Mouse (Mus musculus) adrenal gland, adult 18-20 months (tissue): Measurements from ENCODE around the gene Dlgap4. TPM values are rescaled to one million over a fixed set of nuclear protein-coding genes. Genes with fewer than 3 reads are reported as not detected.

ENCODE experiments used
- DNase-seq, 2 experiments: peaks; one replicate each; pipeline ENCODE4 v3.0.0; 2021 to 2022; ENCODE audit warnings: low spot score in 2 of 2
- total RNA-seq, 2 experiments: library from RNA; stranded (reverse); gene quantifications; 1 replicate in 1 of 2; 2 replicates in 1 of 2; pipeline ENCODE4 v1.2.3; 2021

Dlgap4 gene
- total RNA-seq, 2 experiments from 2014 or later: 43.2 to 60.8 TPM

DNA sequence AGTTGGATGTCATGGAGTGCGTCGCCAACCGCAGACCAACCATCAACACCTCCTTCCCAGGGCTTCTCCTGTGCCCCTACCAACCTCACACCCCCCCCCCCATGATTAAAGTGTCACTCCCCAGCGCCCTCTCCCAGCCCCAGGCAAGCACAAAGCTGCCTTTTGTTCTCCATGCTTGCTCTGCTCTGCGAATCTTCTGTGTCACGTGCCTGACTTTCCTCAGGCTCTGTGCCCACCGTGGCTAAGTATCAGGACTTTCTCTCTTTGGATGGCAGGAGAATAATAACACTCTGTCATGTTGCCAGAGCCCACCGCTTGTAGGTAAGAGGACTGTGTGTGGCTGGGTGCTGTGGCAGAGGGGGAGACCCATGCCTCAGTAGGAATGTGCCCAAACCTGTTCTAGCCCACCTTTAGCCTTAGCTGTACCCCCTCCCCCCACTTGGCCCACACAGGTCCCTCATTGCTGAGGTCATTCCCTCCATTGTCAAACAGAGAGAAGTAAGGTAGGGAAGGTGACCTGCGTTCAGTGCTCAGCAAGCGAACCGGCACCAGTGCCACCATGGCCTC, 79.8 kb downstream of the Dlgap4 start:
- no peak for DNase-seq

- DNase-seq: no peak
These were observed 83.8 kb downstream of the Dlgap4 start for GRCm38 (mm10) chr2:156697261-156697660.

DNA sequence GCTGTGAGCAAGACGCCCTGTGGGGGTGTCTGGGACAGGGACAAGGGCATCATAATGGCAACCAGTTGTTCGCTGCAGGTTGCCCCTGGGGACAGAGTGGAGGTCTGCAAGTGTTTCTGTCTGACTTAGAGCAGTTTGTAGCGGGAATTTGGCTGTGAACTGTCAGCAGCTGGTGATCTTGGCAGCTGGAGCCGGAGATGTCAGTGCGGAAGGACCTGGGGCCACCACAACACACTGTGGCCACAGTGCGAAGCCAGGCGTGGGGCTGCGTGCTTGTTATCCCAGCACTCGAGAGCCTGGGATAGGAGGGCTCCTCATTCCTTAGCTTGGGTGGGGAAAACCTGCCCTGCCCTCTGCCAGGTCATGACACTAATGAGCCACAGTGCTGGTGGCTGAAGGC, 84.7 kb downstream of the Dlgap4 start:
- no peak for DNase-seq

DNA sequence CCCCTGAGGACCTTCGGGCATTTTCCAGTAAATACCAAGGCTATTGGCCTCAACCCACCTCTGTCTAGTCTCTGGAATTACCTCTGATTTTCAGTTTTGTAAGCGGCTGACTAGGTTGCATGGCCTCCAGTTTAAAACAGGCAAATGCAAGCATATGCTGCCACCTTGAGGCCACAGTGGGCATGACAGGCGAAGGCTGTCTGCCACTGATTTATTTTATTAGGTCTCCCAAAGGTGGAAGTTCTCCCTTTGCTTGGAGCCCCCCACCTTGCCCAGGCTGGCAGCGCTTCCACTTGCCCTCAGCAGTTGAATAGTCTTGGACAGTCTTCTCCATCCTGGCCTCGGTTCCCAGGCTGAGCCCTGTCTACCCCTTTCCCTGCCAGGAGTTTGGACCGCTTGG, 92.0 kb downstream of the Dlgap4 start:
- peak; percentile 85 to 87 for DNase-seq

DNA sequence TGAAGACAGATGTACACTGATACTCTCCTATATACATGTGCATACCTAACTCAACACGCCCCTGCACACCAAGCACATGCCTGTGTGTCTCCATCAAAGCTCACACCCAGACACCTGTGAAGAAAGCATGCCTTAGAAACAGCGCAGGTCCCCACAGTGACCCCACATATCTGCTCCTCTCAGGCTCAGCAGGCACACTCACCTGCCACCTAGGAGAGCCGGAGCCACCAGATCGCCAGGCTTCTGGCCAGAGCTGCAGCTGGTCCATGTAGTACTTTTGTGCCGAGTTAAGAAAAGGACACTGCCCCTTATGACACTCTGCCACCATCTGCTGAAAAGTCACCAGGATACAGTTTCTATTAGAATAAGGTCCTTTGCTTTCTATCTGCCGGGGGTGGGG, 103.2 kb downstream of the Dlgap4 start:
- DNase-seq: no peak

GRCm38 (mm10) chr2:156717320-156718281, 104.1 kb downstream of the Dlgap4 start:
- no peak for DNase-seq

DNA sequence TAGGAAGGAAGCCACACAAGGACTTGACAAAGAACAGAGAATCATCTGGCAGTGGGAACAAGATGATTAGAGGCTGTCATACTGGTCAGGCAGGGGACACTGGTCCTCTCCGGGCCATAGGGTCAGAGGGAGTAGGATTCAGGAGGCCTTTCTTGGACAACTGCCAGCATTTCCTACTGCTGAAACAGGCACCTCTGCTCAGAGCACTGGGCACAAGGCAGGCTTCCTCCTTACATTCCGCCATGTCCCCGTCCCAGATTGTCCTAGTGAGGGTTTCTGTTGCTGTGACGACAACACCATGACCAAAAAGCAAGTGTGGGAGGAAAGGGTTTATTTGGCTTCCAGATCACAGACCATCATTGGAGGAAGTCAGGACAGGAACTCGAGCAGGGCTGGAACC, 105.3 kb downstream of the Dlgap4 start:
- no peak for DNase-seq

DNA sequence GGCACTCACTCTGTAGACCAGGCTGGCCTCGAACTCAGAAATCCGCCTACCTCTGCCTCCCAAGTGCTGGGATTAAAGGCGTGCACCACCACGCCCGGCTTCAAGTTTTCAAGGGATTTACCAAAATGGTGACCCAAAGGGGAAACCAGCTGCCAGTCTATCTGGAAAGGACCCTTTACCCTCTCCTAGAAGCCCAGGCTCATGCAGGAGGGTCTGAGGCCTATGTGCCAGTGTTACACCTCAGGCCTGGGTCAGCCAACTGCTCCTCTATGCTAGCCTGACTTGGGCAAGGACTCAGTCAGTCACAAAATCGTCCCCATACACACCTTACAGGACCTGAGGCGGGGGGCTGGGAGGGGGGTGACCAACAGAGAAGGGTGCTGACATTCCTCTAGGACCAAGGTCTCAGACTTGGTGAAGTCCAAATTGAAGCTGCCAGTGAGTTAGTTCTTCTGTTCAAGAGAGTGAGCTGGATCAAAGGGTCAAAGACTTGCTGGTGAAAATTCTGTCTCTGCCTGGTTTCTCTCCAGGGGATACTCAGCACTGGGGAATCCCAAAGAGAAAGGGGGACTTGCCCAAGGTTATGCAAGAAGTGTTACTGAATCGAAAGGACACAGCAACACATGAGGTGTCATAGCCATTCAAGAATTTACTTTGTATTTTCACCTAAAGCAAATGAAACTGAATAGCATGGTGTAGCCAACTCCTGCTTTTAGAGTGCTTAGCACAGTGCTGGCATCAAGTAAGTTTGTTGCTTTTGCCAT, 106.2 kb downstream of the Dlgap4 start:
- DNase-seq: no peak

DNA sequence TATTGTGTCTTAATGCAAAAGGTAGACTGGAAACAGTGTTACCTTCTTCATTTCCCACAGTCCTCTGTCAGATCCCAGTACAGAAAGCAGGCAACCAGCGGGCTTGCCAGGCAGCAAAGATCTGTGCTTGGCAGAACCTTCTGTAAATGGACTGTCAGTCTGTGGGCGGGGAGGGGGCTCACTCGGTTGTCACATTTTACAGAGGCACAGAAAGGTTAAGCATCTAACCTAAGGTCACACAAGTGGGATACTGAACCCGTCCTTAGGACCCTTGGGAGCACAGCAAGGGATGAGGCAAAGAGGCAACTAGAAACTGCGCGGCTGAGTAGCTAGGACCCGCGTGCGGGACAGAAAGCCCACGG, 106.8 kb downstream of the Dlgap4 start:
- no peak for DNase-seq

GRCm38 (mm10) chr2:156720675-156721553, 107.4 kb downstream of the Dlgap4 start:
- DNase-seq: peak; percentile 96 to 98

- no peak for DNase-seq
These were observed 108.1 kb downstream of the Dlgap4 start for GRCm38 (mm10) chr2:156721554-156722070.

DNA sequence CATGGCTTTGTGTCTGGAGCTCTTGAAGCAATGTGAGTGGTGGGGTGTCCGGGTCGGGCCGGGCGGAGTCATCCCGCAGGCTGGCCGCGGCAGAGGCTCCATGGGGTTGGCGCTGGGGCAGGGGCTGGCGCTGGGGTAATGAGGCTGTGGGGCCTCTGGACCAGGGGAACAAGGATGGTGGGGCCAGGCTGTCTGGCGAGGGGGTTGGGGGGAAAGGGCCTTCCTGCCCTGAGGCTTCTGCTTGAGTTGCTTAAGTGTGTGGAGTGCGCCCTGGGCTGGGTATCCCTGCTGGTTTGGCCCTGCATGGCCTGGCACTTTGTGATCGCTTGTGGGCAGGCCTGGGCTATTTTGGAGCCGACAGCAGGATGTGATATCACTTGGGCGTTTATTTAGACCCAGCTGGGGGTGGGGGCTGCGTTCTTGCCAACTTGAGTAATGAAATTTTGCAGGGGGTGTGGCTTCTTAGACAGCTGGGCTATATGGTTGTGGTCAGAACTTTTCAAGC, 108.6 kb downstream of the Dlgap4 start:
- peak; percentile 51 to 70 for DNase-seq

DNA sequence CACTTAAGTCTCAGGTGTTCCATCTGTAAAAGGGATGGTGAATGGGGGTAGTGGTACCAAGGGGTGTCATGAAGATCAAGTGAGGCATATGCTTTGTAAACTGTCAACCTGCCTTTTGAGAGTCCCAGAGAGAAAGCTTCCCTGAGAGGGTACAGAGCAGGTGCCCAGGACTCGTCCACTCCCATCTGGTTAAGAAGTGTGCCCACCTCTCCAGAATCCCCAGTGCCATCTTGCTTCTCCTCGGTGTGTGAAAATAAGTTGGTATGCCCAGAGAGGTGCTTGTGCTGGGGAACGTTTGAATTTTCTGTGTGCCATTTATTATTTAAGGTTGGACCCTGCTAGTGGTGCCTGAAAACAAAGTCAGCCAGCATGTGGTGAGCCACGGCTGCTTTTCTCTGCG, 109.2 kb downstream of the Dlgap4 start:
- no peak for DNase-seq

- no peak for DNase-seq
These were observed 110.5 kb downstream of the Dlgap4 start for GRCm38 (mm10) chr2:156723899-156724523.

DNA sequence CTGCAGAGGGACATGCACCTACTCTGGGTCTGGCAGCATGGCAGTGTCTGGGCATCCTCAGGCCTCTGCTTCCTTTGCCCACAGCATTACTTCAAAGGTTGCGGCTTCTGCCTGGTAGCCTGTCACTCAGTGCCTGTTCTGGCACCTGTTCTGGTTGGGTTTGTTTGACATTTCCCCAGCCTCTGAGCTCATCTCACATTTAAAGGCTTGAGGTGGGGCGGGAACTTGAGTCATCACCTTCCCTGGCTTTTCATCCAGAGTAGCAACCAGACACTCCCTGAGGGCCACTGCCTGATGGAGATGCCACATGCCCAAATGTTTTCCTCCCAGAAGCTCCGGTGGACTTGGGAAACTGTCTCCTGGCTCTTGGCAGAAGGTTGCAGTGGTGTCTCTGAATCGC, 111.4 kb downstream of the Dlgap4 start:
- no peak for DNase-seq

DNA sequence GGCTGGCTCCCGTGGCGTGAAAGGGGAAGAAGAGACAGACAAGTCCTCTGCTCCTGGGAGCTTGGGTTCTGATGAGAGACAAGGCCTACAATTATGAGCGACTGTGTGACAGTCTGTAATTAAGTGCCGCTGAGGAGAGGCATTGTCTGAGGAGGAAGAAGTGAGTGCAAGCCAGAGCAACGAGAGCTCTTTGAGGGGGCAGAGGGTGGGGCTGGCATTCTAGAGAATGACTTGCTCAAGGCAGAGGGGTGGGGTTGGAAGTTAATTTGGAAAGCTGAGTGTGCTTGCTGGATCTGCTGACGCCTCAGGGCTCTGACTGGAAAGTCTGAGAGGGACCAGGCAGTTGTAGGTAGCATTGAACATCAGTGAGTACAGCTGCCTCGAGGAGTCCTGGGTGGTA, 112.8 kb downstream of the Dlgap4 start:
- no peak for DNase-seq

DNA sequence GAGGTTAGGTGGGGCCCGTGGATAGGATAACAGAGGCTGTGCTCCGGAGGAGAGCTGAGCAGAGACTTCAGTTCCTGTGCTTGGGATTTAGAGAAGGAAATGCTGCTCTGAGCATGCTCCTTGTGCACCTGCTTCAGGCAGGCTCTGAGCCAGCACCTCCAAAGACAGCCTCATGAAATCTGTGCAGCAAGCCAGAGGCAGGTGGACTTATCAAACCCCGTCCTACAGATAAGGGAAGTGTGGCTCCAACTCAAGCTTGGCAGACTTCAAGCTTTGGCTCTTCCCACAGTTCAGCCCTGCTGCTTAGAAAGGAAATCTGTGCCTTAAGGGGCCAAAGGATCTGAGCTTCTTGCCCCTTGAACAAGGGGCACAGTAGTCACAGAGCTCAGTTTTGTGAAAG, 113.4 kb downstream of the Dlgap4 start:
- DNase-seq: no peak

GRCm38 (mm10) chr2:156729537-156730469, 116.3 kb downstream of the Dlgap4 start:
- no peak for DNase-seq

- DNase-seq: no peak
These were observed 117.0 kb downstream of the Dlgap4 start for GRCm38 (mm10) chr2:156730501-156730921.
